Mouse (Mus musculus) neural tube, embryonic 15.5 days (tissue): ENCODE measurements around the gene Impg1. TPM values are rescaled to one million over a fixed set of nuclear protein-coding genes. Genes with fewer than 3 reads are reported as not detected.

Experiments used
- ATAC-seq: fragments of 200-750 bp; cut with Nextera tagmentation; 2 replicates; pipeline ENCODE4 v1.8.0; 2017; ENCODE audit warnings: mild to moderate bottlenecking, moderate TSS enrichment, moderate library complexity; ENCODE audit not compliant: low FRiP score
- H3K27ac ChIP-seq: fragments of 300-500 bp; sonication (generic); replicated peaks from 2 replicates; pipeline ENCODE4 v1.5.1; 2015; ENCODE audit warnings: mild to moderate bottlenecking, inconsistent platforms
- H3K27me3 ChIP-seq: fragments of 300-500 bp; sonication (generic); replicated peaks from 2 replicates; pipeline ENCODE4 v1.6.1; 2015; ENCODE audit warnings: inconsistent platforms
- H3K36me3 ChIP-seq: fragments of 300-500 bp; sonication (generic); 2 replicates; pipeline ENCODE4 v1.6.1; 2015; ENCODE audit warnings: inconsistent platforms
- H3K4me1 ChIP-seq: fragments of 300-500 bp; sonication (generic); 2 replicates; pipeline ENCODE4 v1.6.1; 2015; ENCODE audit warnings: inconsistent platforms
- H3K4me2 ChIP-seq: fragments of 300-500 bp; sonication (generic); 2 replicates; pipeline ENCODE4 v1.6.1; 2015; ENCODE audit warnings: inconsistent platforms, mild to moderate bottlenecking, moderate library complexity
- H3K4me3 ChIP-seq: fragments of 300-500 bp; sonication (generic); replicated peaks from 2 replicates; pipeline ENCODE4 v1.5.1; 2015; ENCODE audit warnings: mild to moderate bottlenecking, inconsistent platforms
- H3K9ac ChIP-seq: fragments of 300-500 bp; sonication (generic); replicated peaks from 2 replicates; pipeline ENCODE4 v1.6.1; 2015; ENCODE audit warnings: mild to moderate bottlenecking, inconsistent platforms
- H3K9me3 ChIP-seq: fragments of 300-500 bp; sonication (generic); replicated peaks from 2 replicates; pipeline ENCODE4 v1.6.1; 2016; ENCODE audit warnings: inconsistent platforms
- WGBS: fragments of 180-500 bp; shearing (Covaris S2); methylation state at CpG from one replicate; pipeline ENCODE4 v1.1.7; 2015; ENCODE audit warnings: mixed read lengths; 5-methylcytosine and 5-hydroxymethylcytosine counted together
- polyA plus RNA-seq: library from polyadenylated mRNA; unstranded; fragments of >200 nt; fragmentation: Nextera tagmentation; extraction: Ambion mirVana; gene quantifications from 2 replicates; pipeline ENCODE4 v1.2.1, GENCODE M21; 2015

Impg1 gene
- 0.05 TPM in 1 of 2 replicates, not detected in the other for polyA plus RNA-seq

DNA sequence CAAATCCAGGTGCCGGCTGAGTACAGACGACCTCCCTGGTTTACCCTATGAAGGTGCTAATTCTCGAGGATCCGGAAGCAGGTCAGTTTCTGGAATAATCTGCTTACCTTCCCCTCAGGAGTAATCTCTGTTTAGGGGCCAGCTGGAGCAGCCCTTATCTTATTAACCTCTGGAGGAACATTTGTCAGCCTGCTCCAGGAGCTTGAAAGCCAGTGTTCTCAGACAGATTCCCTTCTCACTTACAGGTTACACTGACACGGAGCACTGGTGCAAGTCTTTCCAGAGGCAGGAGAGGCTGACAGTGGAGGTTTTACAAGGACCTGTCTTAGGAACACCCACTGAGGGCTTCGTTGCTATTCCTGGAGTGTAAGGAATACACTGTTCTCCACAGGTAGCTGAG, at the start of gene Impg1:
Gene Impg1, minus strand, starts transcription at position 101 of the 400 bp plus-strand sequence.
- Histone ChIP-seq H3K27ac (no peak within 1 kb of the TSS), H3K9ac (no peak within 1 kb of the TSS), H3K36me3 (no peaks in the 10 kb centered on the region), H3K27me3 (no peaks in the 10 kb centered on the region), H3K4me2 (no peak within 1 kb of the TSS), H3K4me1 (no peaks in the 10 kb centered on the region), H3K4me3 (no peak within 1 kb of the TSS), H3K9me3 (no peaks in the 10 kb centered on the region)
- WGBS, result 55% methylated on average over 6 of the region's 6 CpGs
- no peak for ATAC-seq

DNA sequence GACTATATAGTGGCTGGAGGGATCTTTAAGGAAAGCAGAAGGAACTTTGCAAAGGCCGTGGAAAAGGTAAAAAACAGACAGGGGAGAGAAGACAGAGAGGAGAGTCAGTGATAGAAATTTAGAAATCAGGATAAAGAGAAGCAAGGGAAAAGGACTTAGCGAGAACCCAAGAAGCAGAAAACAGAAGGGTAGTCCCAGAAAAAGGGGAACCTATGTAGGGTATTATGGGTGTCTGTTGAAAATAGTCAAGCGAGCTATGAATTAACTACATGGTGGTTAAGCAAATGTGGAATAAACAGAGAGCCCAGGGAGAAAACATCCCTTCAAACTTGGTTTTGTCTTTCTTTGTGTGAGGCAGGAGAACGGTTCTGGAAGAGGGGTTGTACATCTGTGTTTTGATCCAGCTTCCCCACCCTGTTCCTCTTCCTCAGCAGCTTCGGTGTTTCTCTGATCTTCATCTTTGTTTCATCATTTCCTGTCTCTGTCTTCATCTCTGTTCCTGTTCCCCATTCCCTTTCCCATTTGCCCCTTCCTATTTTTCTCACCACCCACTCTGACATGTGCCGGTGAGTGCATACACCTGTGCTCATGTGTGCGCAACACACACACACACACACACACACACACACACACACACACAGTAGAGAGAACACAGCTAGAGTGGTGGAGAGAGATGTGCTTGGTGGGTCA, 44.3 kb upstream of the Impg1 start:
- no peak for ATAC-seq
- Histone ChIP-seq H3K9ac (no peak overlapping the region), H3K9me3 (no peaks in the 10 kb centered on the region), H3K4me1 (no peaks in the 10 kb centered on the region), H3K27ac (no peak overlapping the region), H3K4me3 (no peak overlapping the region), H3K4me2 (no peak overlapping the region), H3K36me3 (no peaks in the 10 kb centered on the region), H3K27me3 (no peaks in the 10 kb centered on the region)
- WGBS, result 91% methylated on average over 7 of the region's 7 CpGs

DNA sequence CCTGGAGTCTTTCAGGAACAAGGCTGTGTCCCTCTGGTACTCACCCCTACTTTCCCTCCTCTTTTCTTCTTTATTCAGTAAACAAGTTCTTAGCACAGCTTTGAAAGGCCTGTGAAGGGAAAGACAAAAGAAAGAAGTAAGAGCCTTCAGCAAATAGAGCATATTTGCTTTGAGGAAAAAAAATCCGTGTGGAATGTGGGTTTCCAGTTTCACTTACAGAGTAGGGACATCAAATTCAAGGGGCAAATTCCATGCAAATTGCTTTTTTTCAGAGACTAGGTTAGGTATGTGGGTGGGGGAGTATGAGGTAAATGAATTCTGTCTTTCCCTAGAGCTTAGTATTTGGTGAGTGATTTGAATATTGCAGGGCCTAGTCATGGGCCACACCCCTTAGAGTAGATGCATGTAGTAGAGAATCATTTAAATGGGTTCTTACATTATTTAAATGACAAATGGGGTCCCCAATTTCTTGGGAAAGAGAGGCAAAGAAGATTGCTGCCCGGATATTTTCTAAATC, 39.3 kb upstream of the Impg1 start:
- ATAC-seq, result no peak
- Histone ChIP-seq H3K36me3 (no peaks in the 10 kb centered on the region), H3K9me3 (no peaks in the 10 kb centered on the region), H3K4me1 (no peaks in the 10 kb centered on the region), H3K27me3 (no peaks in the 10 kb centered on the region), H3K4me3 (no peak overlapping the region), H3K4me2 (no peak overlapping the region), H3K27ac (no peak overlapping the region), H3K9ac (no peak overlapping the region)
- 58% methylated on average over 2 of the region's 2 CpGs for WGBS

DNA sequence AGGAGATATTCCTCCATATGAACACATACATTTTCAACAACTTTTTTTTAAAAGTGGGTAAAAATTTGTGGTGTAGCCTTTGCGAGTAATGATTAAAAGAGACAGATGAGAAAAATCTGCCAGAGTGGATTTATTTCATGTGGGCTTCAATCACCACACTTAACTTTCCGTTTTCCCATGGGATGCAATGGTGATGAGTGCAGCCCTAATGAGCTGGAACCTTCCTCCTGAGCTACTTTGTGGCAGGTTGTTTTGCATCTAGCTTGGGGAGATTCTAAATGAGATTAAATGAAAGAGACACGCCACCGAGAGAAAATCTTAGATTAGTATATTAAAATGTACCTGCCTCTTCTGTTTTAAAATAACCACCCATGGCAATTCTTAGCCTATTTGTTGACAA, 26.3 kb upstream of the Impg1 start:
- no peak for ATAC-seq
- Histone ChIP-seq H3K9ac (no peak overlapping the region), H3K4me3 (no peak overlapping the region), H3K36me3 (no peaks in the 10 kb centered on the region), H3K4me2 (no peak overlapping the region), H3K27me3 (no peaks in the 10 kb centered on the region), H3K9me3 (no peaks in the 10 kb centered on the region), H3K27ac (no peak overlapping the region), H3K4me1 (no peaks in the 10 kb centered on the region)
- WGBS, result 63% methylated on average over 4 of the region's 4 CpGs

DNA sequence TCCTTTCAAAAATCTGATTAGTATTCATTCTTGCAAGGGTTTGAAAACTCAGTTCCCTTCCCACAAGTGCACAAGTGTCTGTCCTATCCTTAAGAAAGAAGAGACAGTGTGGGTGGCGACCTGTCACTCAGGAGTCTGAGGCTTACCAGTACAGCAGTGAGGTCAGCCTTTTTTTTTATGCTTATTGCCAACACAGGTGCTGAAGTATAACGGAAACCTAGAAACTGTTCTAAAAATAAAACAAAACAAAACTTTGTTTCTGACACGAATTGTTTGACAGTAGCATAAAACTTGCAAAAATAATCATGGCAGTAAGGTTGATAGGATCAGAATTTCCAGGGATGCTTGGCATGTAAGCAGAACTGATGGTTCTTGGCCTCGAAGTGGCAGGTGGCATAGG, 4.9 kb downstream of the Impg1 start:
- H3K9me3 ChIP-seq, result no peaks in the 10 kb centered on the region
- H3K27ac ChIP-seq, result no peak overlapping the region
- no peak overlapping the region for H3K9ac ChIP-seq
- H3K27me3 ChIP-seq, result no peaks in the 10 kb centered on the region
- no peaks in the 10 kb centered on the region for H3K4me1 ChIP-seq
- 80% methylated on average over 4 of the region's 4 CpGs for WGBS
- H3K4me3 ChIP-seq, result no peak overlapping the region
- H3K4me2 ChIP-seq, result no peak overlapping the region
- H3K36me3 ChIP-seq, result no peaks in the 10 kb centered on the region
- ATAC-seq, result no peak

DNA sequence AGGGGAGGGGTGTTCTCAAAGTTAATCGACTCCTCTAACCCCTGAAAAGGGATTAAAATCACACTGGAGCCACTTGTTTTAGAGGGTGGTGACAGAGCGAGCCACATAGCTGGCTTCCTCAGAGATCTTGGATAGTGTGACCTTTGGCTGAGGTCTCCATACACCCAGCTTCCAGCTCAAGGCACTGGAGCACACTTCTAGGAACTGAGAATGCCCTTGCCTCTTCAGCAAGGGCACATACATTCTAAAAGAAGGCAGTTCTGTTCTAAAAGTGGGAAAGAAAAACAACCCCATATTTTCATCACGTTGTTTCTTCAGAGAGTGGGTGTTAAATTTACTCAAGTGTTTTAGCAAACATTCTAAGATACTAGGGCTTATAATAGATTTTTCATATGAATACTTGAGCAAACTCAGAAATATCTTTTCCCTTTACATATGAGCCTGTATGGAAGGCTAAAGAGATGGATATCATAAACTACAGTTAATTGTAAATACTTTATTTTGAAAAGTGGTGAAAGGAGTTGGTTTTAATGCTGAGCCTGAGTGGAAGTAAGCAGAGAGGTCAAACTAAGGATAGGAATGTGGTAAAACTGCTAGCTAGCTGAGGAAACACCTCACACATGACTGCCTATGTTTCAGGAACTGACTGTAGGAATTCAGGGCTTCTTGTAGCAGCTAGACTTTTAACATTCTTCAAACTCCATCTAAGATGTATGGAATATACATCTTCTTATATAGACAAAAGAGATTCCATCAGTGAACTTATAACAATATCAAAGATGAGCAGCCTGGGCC, 14.6 kb downstream of the Impg1 start:
- H3K4me1 ChIP-seq, result no peaks in the 10 kb centered on the region
- H3K9ac ChIP-seq, result no peak overlapping the region
- no peak overlapping the region for H3K27ac ChIP-seq
- no peaks in the 10 kb centered on the region for H3K36me3 ChIP-seq
- no peak for ATAC-seq
- WGBS, result 68% methylated on average over 3 of the region's 3 CpGs
- H3K27me3 ChIP-seq, result no peaks in the 10 kb centered on the region
- H3K9me3 ChIP-seq, result no peaks in the 10 kb centered on the region
- H3K4me3 ChIP-seq, result no peak overlapping the region
- H3K4me2 ChIP-seq, result no peak overlapping the region

DNA sequence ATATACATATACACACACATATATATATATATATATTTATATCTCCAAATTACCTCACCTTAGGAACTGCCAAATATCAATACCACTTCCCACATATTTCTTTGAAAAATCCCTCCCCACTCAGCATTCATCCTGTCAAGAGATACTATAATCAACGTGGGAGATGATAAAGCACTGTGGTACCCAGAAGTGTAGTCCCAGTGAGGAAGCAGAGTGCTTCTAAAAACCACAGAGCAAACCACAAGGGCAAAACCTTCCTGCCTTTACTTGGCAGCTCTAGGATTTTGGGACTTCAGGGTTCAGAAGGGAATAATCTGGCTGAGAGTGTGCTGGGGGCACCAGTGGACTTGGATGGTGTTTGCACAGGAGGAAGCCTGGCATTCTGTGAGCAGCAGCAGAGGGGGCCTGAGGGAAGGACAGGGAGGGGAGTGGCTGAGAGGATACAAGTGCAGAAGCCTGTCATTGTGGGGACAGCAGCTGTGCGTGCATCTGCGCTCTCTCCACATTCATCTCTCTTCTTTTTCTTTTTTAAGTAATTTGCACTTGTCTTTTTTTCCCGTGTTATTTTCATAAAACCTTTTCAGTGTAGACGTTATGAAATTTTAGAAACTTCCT, 24.1 kb downstream of the Impg1 start:
- Histone ChIP-seq H3K36me3 (no peaks in the 10 kb centered on the region), H3K4me2 (no peak overlapping the region), H3K9ac (no peak overlapping the region), H3K4me1 (no peaks in the 10 kb centered on the region), H3K4me3 (no peak overlapping the region), H3K27me3 (no peaks in the 10 kb centered on the region), H3K9me3 (no peaks in the 10 kb centered on the region), H3K27ac (no peak overlapping the region)
- no peak for ATAC-seq
- 66% methylated on average over 5 of the region's 5 CpGs for WGBS

DNA sequence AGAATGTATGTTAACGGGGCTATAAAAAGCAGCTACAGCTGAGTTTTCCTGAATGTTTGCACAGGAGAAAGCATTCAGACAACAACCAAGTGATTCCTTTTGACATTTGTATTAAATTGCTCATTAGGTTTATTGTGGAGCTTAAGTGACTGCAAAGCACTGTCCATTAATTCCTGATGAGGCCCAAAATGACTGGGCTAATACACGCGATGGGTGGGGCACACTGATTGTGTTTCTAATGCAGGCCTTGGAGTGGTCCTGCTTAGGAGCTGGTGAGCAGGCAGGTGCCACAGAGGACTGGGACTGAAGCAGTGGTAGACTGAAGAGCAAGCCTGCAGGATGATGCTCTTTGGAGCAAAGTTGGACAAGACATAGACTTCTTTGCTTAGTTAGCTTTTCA, 73.9 kb downstream of the Impg1 start:
- H3K27me3 ChIP-seq, result no peaks in the 10 kb centered on the region
- WGBS, result 34% methylated on average over 3 of the region's 3 CpGs
- ATAC-seq, result peak; percentile 47; the same call in 1 of the 2 replicates
- H3K36me3 ChIP-seq, result no peaks in the 10 kb centered on the region
- H3K4me1 ChIP-seq, result peaks cover 3% of the 10 kb centered on the region; the same call in 1 of the 2 replicates
- H3K9ac ChIP-seq, result no peak overlapping the region
- H3K4me3 ChIP-seq, result no peak overlapping the region
- H3K4me2 ChIP-seq, result no peak overlapping the region
- no peak overlapping the region for H3K27ac ChIP-seq
- no peaks in the 10 kb centered on the region for H3K9me3 ChIP-seq

DNA sequence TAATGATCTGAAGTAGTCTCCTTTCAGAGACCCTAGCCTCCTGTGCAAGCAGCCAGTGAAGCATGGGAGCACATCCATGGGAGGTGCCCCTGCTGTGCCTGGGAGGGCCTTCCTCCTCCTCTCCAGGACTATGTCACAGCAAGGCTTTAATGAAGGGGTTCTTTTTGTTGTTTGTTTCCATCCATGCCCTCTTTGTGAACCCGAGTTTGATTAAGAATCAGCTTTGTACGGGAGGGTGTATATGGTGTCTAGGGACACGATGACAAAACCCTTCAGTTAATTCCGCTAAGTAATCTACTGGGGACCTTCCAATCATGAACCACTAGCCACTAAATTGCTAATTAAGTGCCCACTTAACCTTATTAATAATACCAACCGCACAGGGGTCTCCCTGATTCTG, 74.3 kb downstream of the Impg1 start:
- no peak overlapping the region for H3K4me3 ChIP-seq
- H3K9me3 ChIP-seq, result no peaks in the 10 kb centered on the region
- H3K27me3 ChIP-seq, result no peaks in the 10 kb centered on the region
- H3K9ac ChIP-seq, result no peak overlapping the region
- H3K27ac ChIP-seq, result no peak overlapping the region
- H3K4me2 ChIP-seq, result no peak overlapping the region
- H3K4me1 ChIP-seq, result peaks cover 3% of the 10 kb centered on the region; the same call in 1 of the 2 replicates
- 24% methylated on average over 5 of the region's 5 CpGs for WGBS
- H3K36me3 ChIP-seq, result no peaks in the 10 kb centered on the region
- ATAC-seq, result peak; percentile 61

DNA sequence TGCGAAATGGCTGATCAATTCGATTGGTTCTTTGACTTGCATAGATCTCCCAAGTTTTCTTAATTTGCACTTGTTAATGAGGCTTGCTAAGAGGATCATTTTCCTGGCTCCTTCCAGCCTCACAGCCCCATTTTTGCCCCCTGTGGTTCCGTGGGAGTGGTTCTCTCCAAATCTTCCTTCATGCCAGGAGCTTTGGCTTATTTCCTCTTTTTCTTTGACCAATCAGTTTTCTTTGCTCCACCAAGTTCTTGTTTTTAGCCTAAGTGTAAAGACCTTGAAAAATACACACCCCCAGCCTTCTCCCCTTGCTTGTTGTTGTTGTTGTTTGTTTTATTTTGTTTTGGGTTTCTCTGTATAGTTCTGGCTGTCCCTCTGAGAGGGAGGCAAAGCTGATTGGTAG, 77.4 kb downstream of the Impg1 start:
- Histone ChIP-seq H3K27ac (no peak overlapping the region), H3K4me1 (peaks cover 3% of the 10 kb centered on the region; the same call in 1 of the 2 replicates), H3K9ac (no peak overlapping the region), H3K4me3 (no peak overlapping the region), H3K27me3 (no peaks in the 10 kb centered on the region), H3K36me3 (no peaks in the 10 kb centered on the region), H3K4me2 (no peak overlapping the region), H3K9me3 (no peaks in the 10 kb centered on the region)
- ATAC-seq, result no peak
- 89% methylated on average over 3 of the region's 3 CpGs for WGBS

DNA sequence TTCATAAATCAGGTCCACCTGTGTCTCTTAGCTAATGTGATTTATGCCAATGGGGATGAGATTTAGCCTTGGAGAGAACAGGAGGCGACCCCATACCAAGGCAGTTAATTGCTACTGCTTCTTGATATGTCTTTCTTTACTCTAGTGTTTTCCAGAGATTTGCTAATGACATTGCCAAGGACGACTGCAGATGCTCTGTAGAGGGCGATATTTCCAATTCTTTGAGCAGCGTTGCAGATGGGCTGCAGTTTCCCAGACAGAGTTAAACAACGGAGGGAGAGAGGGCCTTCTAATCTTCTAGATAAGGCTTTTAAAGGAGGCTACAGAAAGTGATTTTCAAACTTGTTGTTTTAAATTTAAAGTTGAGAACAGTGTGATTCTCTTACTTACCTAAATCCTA, 78.8 kb downstream of the Impg1 start:
- no peaks in the 10 kb centered on the region for H3K36me3 ChIP-seq
- no peak for ATAC-seq
- no peak overlapping the region for H3K4me3 ChIP-seq
- no peak overlapping the region for H3K9ac ChIP-seq
- H3K9me3 ChIP-seq, result no peaks in the 10 kb centered on the region
- H3K27me3 ChIP-seq, result no peaks in the 10 kb centered on the region
- H3K4me1 ChIP-seq, result peaks cover 1% of the 10 kb centered on the region; the same call in 1 of the 2 replicates
- 18% methylated on average over 5 of the region's 5 CpGs for WGBS
- H3K27ac ChIP-seq, result no peak overlapping the region
- no peak overlapping the region for H3K4me2 ChIP-seq
